Mouse (Mus musculus): ENCODE results near the gene Sgsm1. TPM values are rescaled to one million over a fixed set of nuclear protein-coding genes. Genes with fewer than 3 reads are reported as not detected.
A peak's percentile ranks its signal among the peaks of the same experiment; 100 is the strongest.

Gene Sgsm1
- polyA plus RNA-seq, 1 experiment: not detected

DNA sequence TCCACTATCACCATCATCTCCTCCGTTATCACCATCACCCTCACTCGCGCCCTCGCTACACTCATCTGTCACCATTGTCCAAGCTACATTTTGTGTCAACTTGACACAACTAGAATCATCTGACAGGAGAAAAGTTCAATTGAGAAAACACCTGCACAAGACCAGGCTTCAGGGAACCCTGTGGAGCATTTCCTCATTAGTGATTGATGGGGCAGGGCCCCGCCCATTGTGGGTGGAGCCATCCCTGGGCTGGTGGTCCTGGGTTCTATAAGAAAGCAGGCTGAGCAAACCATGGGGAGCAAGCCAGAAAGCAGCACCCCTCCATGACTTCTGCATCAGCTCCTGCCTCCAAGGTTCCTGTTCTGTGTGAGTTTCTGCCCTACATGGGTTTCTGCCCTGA, 22.8 kb downstream of the Sgsm1 start:
- Histone ChIP-seq H3K9me3 (peaks cover 14% of the 10 kb centered on the region), H3K4me1 (peaks cover 10% of the 10 kb centered on the region; the same call in 1 of the 2 replicates), H3K36me3 (replicated peaks; ENCODE audit: low read length) (no peaks in the 10 kb centered on the region), H3K4me3 (replicated peaks) (no peak overlapping the region), H3K27me3 (replicated peaks) (peaks cover 55% of the 10 kb centered on the region)
- TF ChIP-seq FLI1 (IDR thresholded peaks at IDR 0.05; ENCODE audit: low read length) (no peak), GATA1 (IDR thresholded peaks at IDR 0.05; ENCODE audit: borderline replicate concordance, low read length) (no peak)

- Histone ChIP-seq H3K4me3 (replicated peaks) (peak overlapping the region; percentile 38), H3K27me3 (replicated peaks) (peaks cover 56% of the 10 kb centered on the region), H3K9me3 (peaks cover 14% of the 10 kb centered on the region), H3K4me1 (peaks cover 10% of the 10 kb centered on the region; the same call in 1 of the 2 replicates), H3K36me3 (replicated peaks; ENCODE audit: low read length) (no peaks in the 10 kb centered on the region)
- no peak for TF ChIP-seq GATA1 (IDR thresholded peaks at IDR 0.05; ENCODE audit: borderline replicate concordance, low read length)
These were observed 23.7 kb downstream of the Sgsm1 start for GRCm38 (mm10) chr5:113286591-113287520.

GRCm38 (mm10) chr5:113286048-113286447, 24.5 kb downstream of the Sgsm1 start:
- Histone ChIP-seq H3K9me3 (peaks cover 14% of the 10 kb centered on the region), H3K27me3 (replicated peaks) (peaks cover 55% of the 10 kb centered on the region), H3K4me1 (peaks cover 10% of the 10 kb centered on the region; the same call in 1 of the 2 replicates), H3K36me3 (replicated peaks; ENCODE audit: low read length) (no peaks in the 10 kb centered on the region), H3K4me3 (replicated peaks) (no peak overlapping the region)
- TF ChIP-seq GATA1 (IDR thresholded peaks at IDR 0.05; ENCODE audit: borderline replicate concordance, low read length): no peak
- no peak for TF ChIP-seq FLI1 (IDR thresholded peaks at IDR 0.05; ENCODE audit: low read length)

DNA sequence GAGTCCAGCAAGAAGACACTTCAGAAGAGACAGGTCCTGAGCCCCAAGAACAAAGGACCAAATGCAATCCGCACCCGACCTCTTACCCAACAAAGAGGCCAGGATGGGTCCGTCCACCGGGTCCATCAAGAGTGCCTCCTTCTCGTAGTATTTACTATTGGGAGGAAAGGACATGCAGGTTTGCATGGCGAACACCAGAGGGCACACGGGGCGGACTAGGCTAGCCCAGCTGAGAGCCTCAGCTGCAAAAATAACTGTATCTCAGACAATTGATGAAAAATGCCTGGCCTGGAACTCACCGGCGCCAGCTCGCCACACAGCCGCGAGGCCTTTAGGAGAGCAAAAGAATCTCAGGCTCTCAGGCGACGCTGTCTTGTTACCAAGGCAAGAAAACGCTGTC, 25.0 kb downstream of the Sgsm1 start:
- no peaks in the 10 kb centered on the region for H3K36me3 ChIP-seq (replicated peaks; ENCODE audit: low read length)
- no peak overlapping the region for H3K4me3 ChIP-seq (replicated peaks)
- H3K4me1 ChIP-seq: peaks cover 10% of the 10 kb centered on the region; the same call in 1 of the 2 replicates
- peaks cover 55% of the 10 kb centered on the region for H3K27me3 ChIP-seq (replicated peaks)
- TF ChIP-seq GATA1 (IDR thresholded peaks at IDR 0.05; ENCODE audit: borderline replicate concordance, low read length): no peak
- no peak for TF ChIP-seq FLI1 (IDR thresholded peaks at IDR 0.05; ENCODE audit: low read length)
- H3K9me3 ChIP-seq: peaks cover 14% of the 10 kb centered on the region

DNA sequence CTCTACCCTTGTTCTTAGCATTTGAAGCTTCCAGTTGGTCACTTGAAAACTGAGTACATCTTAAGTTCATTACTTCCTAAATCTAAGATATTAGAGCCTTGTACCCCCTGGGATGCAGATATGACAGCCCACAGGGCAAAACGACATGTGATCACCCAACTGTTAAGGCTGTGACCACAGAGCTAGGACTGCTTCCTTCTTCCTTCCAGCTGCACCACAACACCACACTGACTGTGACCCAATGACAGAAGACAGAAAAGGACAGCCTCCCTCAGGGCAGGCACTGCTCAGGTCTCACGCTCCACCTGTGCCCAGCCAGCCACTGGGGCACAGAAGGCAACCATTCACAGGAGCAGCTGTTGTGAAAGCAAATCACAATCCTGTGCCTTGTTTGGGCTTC, 26.9 kb downstream of the Sgsm1 start:
- Histone ChIP-seq H3K4me3 (replicated peaks) (no peak overlapping the region), H3K4me1 (peaks cover 10% of the 10 kb centered on the region; the same call in 1 of the 2 replicates), H3K36me3 (replicated peaks; ENCODE audit: low read length) (no peaks in the 10 kb centered on the region), H3K9me3 (peaks cover 14% of the 10 kb centered on the region), H3K27me3 (replicated peaks) (peaks cover 46% of the 10 kb centered on the region)
- TF ChIP-seq GATA1 (IDR thresholded peaks at IDR 0.05; ENCODE audit: borderline replicate concordance, low read length) (no peak), FLI1 (IDR thresholded peaks at IDR 0.05; ENCODE audit: low read length) (no peak)

- TF ChIP-seq FLI1 (IDR thresholded peaks at IDR 0.05; ENCODE audit: low read length): no peak
- no peaks in the 10 kb centered on the region for H3K36me3 ChIP-seq (replicated peaks; ENCODE audit: low read length)
- no peak overlapping the region for H3K4me3 ChIP-seq (replicated peaks)
- H3K27me3 ChIP-seq (replicated peaks): peaks cover 35% of the 10 kb centered on the region
- peaks cover 4% of the 10 kb centered on the region; the same call in 1 of the 2 replicates for H3K4me1 ChIP-seq
- H3K9me3 ChIP-seq: no peaks in the 10 kb centered on the region
These were observed 29.0 kb downstream of the Sgsm1 start for GRCm38 (mm10) chr5:113281557-113281956.

- H3K4me1 ChIP-seq: peaks cover 4% of the 10 kb centered on the region; the same call in 1 of the 2 replicates
- no peak for TF ChIP-seq FLI1 (IDR thresholded peaks at IDR 0.05; ENCODE audit: low read length)
- no peaks in the 10 kb centered on the region for H3K9me3 ChIP-seq
- no peaks in the 10 kb centered on the region for H3K36me3 ChIP-seq (replicated peaks; ENCODE audit: low read length)
- H3K27me3 ChIP-seq (replicated peaks): peaks cover 29% of the 10 kb centered on the region
- H3K4me3 ChIP-seq (replicated peaks): no peak overlapping the region
These were observed 30.3 kb downstream of the Sgsm1 start for GRCm38 (mm10) chr5:113280138-113280856.

- no peaks in the 10 kb centered on the region for H3K4me1 ChIP-seq
- H3K27me3 ChIP-seq (replicated peaks): peaks cover 10% of the 10 kb centered on the region
- TF ChIP-seq FLI1 (IDR thresholded peaks at IDR 0.05; ENCODE audit: low read length): no peak
- TF ChIP-seq GATA1 (IDR thresholded peaks at IDR 0.05; ENCODE audit: borderline replicate concordance, low read length): no peak
These were observed 34.7 kb downstream of the Sgsm1 start for GRCm38 (mm10) chr5:113275839-113276238.

GRCm38 (mm10) chr5:113271207-113271811, 39.3 kb downstream of the Sgsm1 start:
- H3K4me3 ChIP-seq (replicated peaks): no peak overlapping the region
- peaks cover 13% of the 10 kb centered on the region for H3K9me3 ChIP-seq

More at GRCm38 (mm10) chr5:113275839-113276238, 34.7 kb downstream of the Sgsm1 start:
- Histone ChIP-seq H3K9me3 (no peaks in the 10 kb centered on the region), H3K4me3 (replicated peaks) (no peak overlapping the region), H3K36me3 (replicated peaks; ENCODE audit: low read length) (no peaks in the 10 kb centered on the region)

More at GRCm38 (mm10) chr5:113271207-113271811, 39.3 kb downstream of the Sgsm1 start:
- Histone ChIP-seq H3K36me3 (replicated peaks; ENCODE audit: low read length) (no peaks in the 10 kb centered on the region), H3K27me3 (replicated peaks) (peaks cover 3% of the 10 kb centered on the region), H3K4me1 (no peaks in the 10 kb centered on the region)
- TF ChIP-seq GATA1 (IDR thresholded peaks at IDR 0.05; ENCODE audit: borderline replicate concordance, low read length) (no peak), FLI1 (IDR thresholded peaks at IDR 0.05; ENCODE audit: low read length) (no peak)

Data from megakaryocyte, embryonic 14.5 days (primary cell).